Mouse (Mus musculus) naive thymus-derived CD4-positive, alpha-beta T cell, adult 2 months (primary cell): Measurements from ENCODE around the gene Fyb2.
"Not testable (repeated sequence)": the region's sequence is repeated elsewhere in the genome, so short reads cannot be mapped to it uniquely, and the experiment has no call there.

Source experiments
- DNase-seq: peaks from one replicate; pipeline ENCODE4 v3.0.0-alpha.2; 2011; ENCODE audit warnings: low read depth

The Fyb2 gene

GRCm38 (mm10) chr4:104941895-104942294 is 28.6 kb downstream of the Fyb2 start:
- no peak for DNase-seq

DNA sequence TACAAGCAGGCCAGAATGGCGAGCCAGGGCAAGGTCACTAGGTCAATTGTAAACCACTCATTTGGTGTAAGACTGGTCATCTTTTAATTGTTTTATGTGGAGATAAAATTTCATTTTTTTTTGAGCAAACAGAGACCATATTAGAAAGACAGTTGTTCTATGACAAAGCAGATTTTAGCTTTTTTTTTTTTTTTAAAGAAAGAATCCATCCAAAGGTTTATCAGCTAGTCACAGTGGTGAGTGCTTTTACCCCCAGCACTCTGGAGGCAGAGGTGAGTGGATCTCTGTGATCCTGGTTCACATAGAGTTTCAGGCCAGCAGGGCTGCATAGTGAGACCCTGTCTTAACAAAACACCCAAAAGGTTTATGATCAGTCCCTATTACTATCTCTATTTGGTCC is 31.2 kb downstream of the Fyb2 start:
- no peak for DNase-seq

DNA sequence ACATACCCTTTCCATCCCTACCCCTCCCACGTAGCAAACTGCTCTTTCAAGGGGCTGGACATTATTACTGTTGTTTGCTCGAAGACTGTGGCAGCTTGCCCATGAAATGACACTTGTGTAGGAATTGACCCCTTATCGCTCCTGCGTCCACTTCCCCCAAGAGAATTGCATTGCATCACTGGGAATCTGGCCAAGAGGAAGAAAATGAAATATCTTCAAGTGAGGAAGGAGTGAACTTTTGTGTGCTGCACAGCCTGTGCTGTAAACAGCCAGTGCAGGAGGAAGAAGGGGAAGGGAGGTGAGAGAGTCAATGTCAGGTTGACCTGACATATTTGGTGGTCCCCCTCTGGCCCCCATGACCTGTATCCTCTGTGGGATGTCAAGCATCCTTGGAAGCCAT is 35.6 kb downstream of the Fyb2 start:
- DNase-seq, result no peak

DNA sequence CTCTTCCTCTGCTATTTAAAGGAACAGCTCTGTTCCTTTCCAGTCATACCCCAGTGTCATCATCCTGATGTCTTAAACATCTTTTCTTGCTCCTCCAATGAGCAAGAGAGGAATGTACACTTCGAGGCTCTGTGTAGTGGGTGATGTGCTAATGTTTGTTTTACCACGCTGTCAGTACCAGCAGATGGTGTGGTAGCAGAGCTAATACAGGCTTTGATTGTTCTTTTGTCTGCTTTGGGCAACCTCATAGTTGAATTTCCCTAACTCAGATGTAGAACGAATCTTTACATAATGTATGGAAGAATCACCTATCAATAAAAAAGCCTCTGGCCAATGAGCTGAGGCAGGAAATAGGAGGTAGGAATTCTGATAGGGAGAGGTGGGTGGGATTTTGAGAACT is 36.0 kb downstream of the Fyb2 start:
- DNase-seq, result no peak

DNA sequence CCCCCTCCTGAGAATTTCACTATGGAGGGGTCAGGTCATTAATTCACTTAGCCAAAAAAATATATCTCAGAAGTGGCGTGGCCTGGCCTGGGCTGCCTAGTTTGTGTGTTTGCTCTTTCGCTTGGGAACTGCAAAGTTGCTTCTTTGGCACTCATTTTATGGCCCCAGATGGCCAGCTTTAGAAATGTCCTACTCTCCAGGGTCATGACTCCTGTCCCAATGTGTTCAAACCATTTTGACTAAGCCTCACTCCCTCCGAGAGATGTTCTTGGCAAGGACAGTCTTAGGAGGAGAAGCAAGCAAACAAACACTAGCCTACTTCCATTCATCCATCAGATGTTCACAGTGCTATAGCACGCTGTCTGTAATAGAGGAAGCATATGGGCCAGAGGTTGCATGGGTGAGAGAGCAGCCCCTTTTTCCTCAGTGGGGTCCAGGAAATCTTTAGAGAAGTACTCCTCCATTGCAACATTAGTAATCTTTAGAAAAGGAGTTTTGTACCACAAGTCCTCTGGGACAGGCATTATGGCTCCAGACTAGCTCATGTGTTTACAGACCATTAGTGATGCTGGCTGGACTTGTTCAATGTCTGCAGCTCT is 38.1 kb downstream of the Fyb2 start:
- no peak for DNase-seq

DNA sequence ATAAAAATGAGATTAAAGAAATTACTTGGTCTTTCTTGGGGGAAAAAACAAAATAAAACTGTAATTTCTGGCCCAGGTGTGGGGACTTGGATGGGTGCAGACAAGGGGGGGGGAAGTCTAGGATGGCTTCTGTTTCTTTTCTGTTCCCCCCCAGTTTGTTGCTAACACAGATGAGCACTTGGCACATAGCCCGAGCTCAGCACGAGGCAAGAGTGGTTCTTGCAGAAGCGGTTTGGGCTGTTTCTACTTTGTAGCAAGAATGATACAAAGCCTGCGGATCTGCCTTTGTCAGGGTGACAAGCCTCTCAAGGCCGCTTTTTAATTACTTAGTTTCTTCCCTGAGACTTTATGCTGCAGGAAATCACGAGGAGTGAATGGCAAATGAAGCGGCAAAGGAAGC is 43.4 kb downstream of the Fyb2 start:
- DNase-seq, result no peak

- no peak for DNase-seq
Observed at GRCm38 (mm10) chr4:104961431-104961830, 48.2 kb downstream of the Fyb2 start.

DNA sequence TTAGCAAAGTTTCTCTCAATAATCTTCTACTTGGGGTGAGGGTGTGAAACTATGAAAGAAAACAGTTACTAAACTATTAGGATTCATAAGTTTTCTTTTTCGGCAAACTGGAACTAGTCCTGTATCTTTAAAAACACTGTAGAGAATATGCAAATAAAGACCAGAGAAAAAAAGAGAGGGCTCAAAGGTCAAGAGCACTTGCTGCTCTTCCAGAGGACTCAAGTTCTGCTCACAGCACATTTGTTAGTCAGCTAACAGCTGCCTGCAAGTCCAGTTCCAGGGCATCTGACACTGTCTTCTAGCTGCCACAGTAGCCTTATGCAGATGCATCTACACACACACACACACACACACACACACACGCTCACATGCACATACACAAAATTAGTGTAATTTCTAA is 59.4 kb downstream of the Fyb2 start:
- no peak for DNase-seq

GRCm38 (mm10) chr4:104975162-104975830 is 62.0 kb downstream of the Fyb2 start:
- no peak for DNase-seq

DNA sequence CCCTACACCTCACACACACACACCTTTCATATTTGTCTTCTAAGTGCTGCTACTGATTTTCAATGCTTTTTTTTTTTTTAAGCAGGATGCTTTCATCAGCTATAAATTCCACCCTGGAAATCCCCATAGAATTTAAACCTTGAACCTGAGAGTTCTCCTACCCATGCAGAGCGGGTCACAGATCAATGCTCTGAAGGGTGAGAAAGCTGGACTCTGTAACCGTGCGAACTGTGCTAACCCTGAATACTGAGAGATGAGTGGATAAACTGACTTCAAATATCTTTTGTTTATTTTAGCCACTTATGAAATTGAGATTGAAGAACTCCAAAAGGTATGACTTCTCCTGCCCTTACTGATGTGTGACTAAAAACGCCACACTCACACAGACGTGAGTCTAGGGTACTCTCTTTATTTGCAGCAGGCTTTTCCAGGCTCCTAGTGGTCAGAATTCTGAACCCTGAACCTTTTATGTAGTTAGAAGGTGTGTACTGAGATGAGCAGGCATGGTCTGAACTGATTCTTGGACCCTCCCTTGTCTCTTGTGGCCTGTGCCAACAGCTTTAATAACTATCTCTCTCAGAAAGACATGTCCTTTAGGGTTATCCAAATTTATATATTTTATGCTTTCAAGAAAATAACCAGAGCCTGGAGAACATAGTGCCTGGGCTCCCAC is 72.8 kb downstream of the Fyb2 start:
- DNase-seq, result no peak

DNA sequence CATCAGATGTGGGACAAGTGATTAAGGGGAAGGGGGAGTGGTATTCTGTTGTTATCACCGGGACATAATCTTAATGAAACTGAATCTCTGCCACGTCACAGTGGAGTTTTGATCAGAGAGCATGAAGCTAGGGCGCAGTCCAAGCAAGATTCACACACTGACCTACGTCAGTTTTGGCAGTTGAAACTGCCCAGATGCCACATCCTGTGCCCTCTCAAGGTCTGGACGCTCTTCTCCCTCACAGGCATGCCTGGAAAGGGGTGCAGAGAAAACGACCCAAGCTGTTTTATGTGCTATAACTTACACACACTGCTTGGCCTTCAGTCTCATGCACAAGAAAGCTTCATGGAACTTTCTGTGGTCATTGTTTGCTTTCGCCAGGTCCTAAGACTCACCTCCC is 74.4 kb downstream of the Fyb2 start:
- no peak for DNase-seq

GRCm38 (mm10) chr4:104988102-104988501 is 74.8 kb downstream of the Fyb2 start:
- no peak for DNase-seq

DNA sequence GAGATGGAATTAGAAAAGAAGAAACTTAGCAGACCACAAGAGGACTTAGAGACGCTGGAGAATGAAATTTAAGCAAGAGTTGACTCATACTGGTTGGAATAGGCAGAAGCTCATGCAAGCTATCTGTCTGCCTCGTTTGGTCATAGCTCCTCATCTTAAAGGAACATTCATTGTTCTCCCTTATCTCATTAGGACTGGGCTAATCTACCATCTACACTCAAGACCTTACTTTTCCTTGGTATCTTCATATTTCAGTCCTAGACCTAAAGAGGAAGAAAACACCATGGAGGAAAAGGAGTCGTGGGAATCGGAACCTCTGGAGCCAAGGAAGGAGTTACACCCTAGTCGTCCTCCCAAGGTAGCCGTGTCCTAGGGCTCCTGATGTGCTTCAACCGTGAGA is 75.5 kb downstream of the Fyb2 start:
- no peak for DNase-seq

- no peak for DNase-seq
Observed at GRCm38 (mm10) chr4:104990016-104990415, 76.8 kb downstream of the Fyb2 start.

DNA sequence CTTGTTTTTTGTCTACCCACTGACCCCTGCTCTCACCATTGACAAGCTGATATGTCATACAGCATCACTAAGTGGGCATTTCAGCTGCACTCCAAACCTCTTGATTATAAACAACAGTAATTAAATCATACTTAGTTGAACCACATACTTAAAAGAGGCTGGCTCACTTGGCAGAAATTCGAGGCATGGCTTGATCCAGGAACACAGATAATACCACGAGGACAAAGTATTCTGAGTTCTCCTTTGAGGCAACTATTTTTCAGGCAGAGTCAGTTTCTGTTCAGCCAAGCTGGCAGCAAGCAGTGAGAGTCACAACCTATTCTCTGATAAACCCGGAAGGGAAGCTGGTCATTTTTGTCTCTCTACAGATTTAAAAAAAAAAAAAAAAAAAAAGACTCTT is 77.4 kb downstream of the Fyb2 start:
- DNase-seq, result no peak

- DNase-seq, result no peak
Observed at GRCm38 (mm10) chr4:104992271-104992670, 79.0 kb downstream of the Fyb2 start.

GRCm38 (mm10) chr4:104993140-104993874 is 80.1 kb downstream of the Fyb2 start:
- no peak for DNase-seq

DNA sequence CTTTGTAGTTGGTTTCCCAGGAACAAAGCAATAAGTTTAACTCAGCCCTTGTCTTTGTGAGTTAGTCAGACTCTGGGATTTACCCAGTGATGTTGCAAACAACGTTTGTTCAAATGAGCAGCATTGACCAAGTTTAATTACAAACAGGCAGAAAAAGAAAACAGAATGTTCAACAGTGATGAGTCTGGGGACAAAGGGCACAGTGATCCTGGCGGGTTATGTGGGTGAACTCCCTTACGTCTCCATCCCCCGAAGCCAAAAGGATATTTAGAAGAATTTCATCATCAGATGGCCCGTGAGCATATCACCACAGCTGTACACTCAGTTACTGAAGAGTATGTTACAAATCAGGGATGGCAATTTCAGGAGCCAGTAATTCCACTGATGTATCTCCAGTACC is 86.4 kb downstream of the Fyb2 start:
- DNase-seq, result no peak

GRCm38 (mm10) chr4:105001736-105002135 is 88.5 kb downstream of the Fyb2 start:
- no peak for DNase-seq

DNA sequence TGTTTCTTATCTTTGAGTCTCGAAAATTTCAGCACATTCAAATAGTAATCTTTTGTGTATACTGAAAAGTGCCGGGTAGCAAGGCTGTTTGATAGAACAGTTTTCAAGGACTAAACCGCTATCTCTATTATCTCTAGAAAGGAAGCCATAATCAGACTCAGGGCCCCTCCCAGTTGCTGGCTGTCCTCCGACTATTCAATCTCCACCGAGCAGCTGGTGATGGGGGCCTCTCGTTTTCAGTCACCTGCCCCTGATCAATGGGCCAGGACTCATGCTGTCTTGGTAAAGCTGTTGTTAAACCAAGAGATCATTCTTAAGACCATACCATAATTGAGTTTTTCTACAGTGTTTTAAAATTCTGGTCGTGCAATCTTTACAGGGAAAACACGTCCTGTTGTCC is 90.9 kb downstream of the Fyb2 start:
- no peak for DNase-seq

GRCm38 (mm10) chr4:105004649-105005048 is 91.4 kb downstream of the Fyb2 start:
- not testable (repeated sequence) for DNase-seq

DNA sequence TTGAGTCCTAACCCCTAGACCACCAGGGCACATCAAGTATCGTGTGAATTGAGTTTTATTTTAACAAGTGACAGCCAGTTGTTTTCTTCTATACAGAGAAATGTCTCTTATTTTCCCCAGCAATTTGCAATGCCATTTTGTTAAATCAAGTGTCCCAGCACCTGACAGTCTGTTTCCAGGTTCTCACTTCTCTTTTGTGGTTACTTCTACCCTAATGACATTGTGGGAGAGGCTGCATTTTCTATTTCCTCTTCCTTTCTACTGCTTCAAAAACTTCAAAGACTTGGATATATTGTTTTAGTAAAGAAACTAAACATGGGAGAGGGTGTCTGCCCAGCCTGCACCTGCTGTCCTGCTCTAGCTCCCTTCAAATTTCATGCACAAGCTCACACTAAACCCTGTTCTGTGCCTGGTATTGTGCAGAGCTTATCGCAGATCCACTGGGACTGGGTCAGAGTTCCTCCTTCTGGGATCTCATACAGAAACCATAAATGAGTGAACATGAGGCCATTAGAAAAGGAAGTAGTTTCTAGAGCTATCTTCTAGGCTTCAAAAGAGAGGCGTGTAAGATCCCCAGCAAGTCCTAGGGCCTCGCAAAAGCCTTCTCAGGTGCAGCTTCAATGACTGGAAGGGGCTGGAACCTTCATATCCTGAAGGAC is 94.2 kb downstream of the Fyb2 start:
- DNase-seq, result no peak
